Mouse (Mus musculus): ENCODE measurements at regions not wholly inside any gene's neighbourhood (a gene's known extent, or its start where the extent isn't known, plus 50 kb on each side); places are given as distances from the start of the nearest gene placed in this dataset.

- 84% methylated on average over 5 of the region's 5 CpGs for WGBS
- no peak for ATAC-seq (ENCODE audit: insufficient number of reproducible peaks, insufficient read depth, low FRiP score, low TSS enrichment, low read depth)
- Histone ChIP-seq H3K4me3 (replicated peaks) (no peak overlapping the region), H3K9ac (replicated peaks) (no peak overlapping the region), H3K36me3 (no peaks in the 10 kb centered on the region), H3K4me1 (replicated peaks) (no peaks in the 10 kb centered on the region), H3K4me2 (no peak overlapping the region), H3K27ac (no peak overlapping the region), H3K9me3 (no peaks in the 10 kb centered on the region), H3K27me3 (no peaks in the 10 kb centered on the region; the same call in 1 of the 2 replicates)
Observed at GRCm38 (mm10) chr2:159565921-159566320, 768.0 kb downstream of the Gm826 start.

- H3K36me3 ChIP-seq, result no peaks in the 10 kb centered on the region
- H3K4me3 ChIP-seq (replicated peaks), result no peak overlapping the region
- no peaks in the 10 kb centered on the region for H3K4me1 ChIP-seq (replicated peaks)
- H3K9me3 ChIP-seq, result no peaks in the 10 kb centered on the region
- no peak overlapping the region for H3K4me2 ChIP-seq
- WGBS, result 47% methylated on average over 5 of the region's 5 CpGs
- ATAC-seq (ENCODE audit: insufficient number of reproducible peaks, insufficient read depth, low FRiP score, low TSS enrichment, low read depth), result no peak
- no peak overlapping the region for H3K9ac ChIP-seq (replicated peaks)
- H3K27ac ChIP-seq, result no peak overlapping the region
- no peaks in the 10 kb centered on the region; the same call in 1 of the 2 replicates for H3K27me3 ChIP-seq
Observed at GRCm38 (mm10) chr2:159566461-159566860, 767.5 kb downstream of the Gm826 start.

GRCm38 (mm10) chr2:159568391-159568790, 765.6 kb downstream of the Gm826 start:
- Histone ChIP-seq H3K27ac (no peak overlapping the region), H3K4me2 (no peak overlapping the region), H3K9ac (replicated peaks) (no peak overlapping the region), H3K36me3 (no peaks in the 10 kb centered on the region), H3K4me3 (replicated peaks) (no peak overlapping the region), H3K9me3 (no peaks in the 10 kb centered on the region), H3K27me3 (no peaks in the 10 kb centered on the region; the same call in 1 of the 2 replicates), H3K4me1 (replicated peaks) (no peaks in the 10 kb centered on the region)
- 85% methylated on average over 4 of the region's 4 CpGs for WGBS
- ATAC-seq (ENCODE audit: insufficient number of reproducible peaks, insufficient read depth, low FRiP score, low TSS enrichment, low read depth), result no peak

- peaks cover 15% of the 10 kb centered on the region for H3K4me1 ChIP-seq (replicated peaks)
- H3K27ac ChIP-seq, result no peak overlapping the region
- H3K9me3 ChIP-seq, result no peaks in the 10 kb centered on the region
- H3K36me3 ChIP-seq, result no peaks in the 10 kb centered on the region
- no peak overlapping the region for H3K9ac ChIP-seq (replicated peaks)
- WGBS, result 67% methylated on average over 2 of the region's 2 CpGs
- no peak overlapping the region for H3K4me2 ChIP-seq
- no peak overlapping the region for H3K4me3 ChIP-seq (replicated peaks)
- H3K27me3 ChIP-seq, result no peaks in the 10 kb centered on the region
- no peak for ATAC-seq (ENCODE audit: insufficient number of reproducible peaks, insufficient read depth, low FRiP score, low TSS enrichment, low read depth)
Observed at GRCm38 (mm10) chr2:159571862-159572261, 762.1 kb downstream of the Gm826 start.

GRCm38 (mm10) chr2:159575271-159575670, 758.7 kb downstream of the Gm826 start:
- WGBS, result 26% methylated on average over 5 of the region's 5 CpGs
- H3K27ac ChIP-seq, result no peak overlapping the region
- no peak overlapping the region for H3K9ac ChIP-seq (replicated peaks)
- no peak overlapping the region for H3K4me3 ChIP-seq (replicated peaks)
- H3K4me2 ChIP-seq, result no peak overlapping the region
- H3K4me1 ChIP-seq (replicated peaks), result peaks cover 20% of the 10 kb centered on the region
- no peaks in the 10 kb centered on the region for H3K27me3 ChIP-seq
- no peaks in the 10 kb centered on the region for H3K9me3 ChIP-seq
- H3K36me3 ChIP-seq, result no peaks in the 10 kb centered on the region
- no peak for ATAC-seq (ENCODE audit: insufficient number of reproducible peaks, insufficient read depth, low FRiP score, low TSS enrichment, low read depth)

GRCm38 (mm10) chr2:159583103-159583502, 750.9 kb downstream of the Gm826 start:
- Histone ChIP-seq H3K27ac (no peak overlapping the region), H3K9me3 (no peaks in the 10 kb centered on the region), H3K36me3 (no peaks in the 10 kb centered on the region), H3K4me3 (replicated peaks) (no peak overlapping the region), H3K27me3 (peaks cover 60% of the 10 kb centered on the region), H3K4me2 (no peak overlapping the region), H3K4me1 (replicated peaks) (peaks cover 23% of the 10 kb centered on the region), H3K9ac (replicated peaks) (no peak overlapping the region)
- WGBS, result 32% methylated on average over 8 of the region's 8 CpGs
- ATAC-seq (ENCODE audit: insufficient number of reproducible peaks, insufficient read depth, low FRiP score, low TSS enrichment, low read depth), result no peak

GRCm38 (mm10) chr2:159584641-159585040, 749.3 kb downstream of the Gm826 start:
- H3K4me2 ChIP-seq, result no peak overlapping the region
- H3K27me3 ChIP-seq, result peaks cover 66% of the 10 kb centered on the region
- no peak overlapping the region for H3K27ac ChIP-seq

GRCm38 (mm10) chr2:159586697-159587473, 747.1 kb downstream of the Gm826 start:
- ATAC-seq (ENCODE audit: insufficient number of reproducible peaks, insufficient read depth, low FRiP score, low TSS enrichment, low read depth), result no peak
- peaks cover 59% of the 10 kb centered on the region for H3K27me3 ChIP-seq
- no peak overlapping the region for H3K27ac ChIP-seq
- no peak overlapping the region for H3K4me2 ChIP-seq
- H3K9me3 ChIP-seq, result no peaks in the 10 kb centered on the region
- H3K4me1 ChIP-seq (replicated peaks), result peaks cover 21% of the 10 kb centered on the region
- no peak overlapping the region for H3K4me3 ChIP-seq (replicated peaks)
- WGBS, result 6% methylated on average over 6 of the region's 6 CpGs
- H3K9ac ChIP-seq (replicated peaks), result no peak overlapping the region
- H3K36me3 ChIP-seq, result no peaks in the 10 kb centered on the region

More at GRCm38 (mm10) chr2:159584641-159585040, 749.3 kb downstream of the Gm826 start:
- H3K9me3 ChIP-seq, result no peaks in the 10 kb centered on the region
- H3K4me1 ChIP-seq (replicated peaks), result peaks cover 21% of the 10 kb centered on the region
- no peak overlapping the region for H3K4me3 ChIP-seq (replicated peaks)
- ATAC-seq (ENCODE audit: insufficient number of reproducible peaks, insufficient read depth, low FRiP score, low TSS enrichment, low read depth), result no peak
- H3K9ac ChIP-seq (replicated peaks), result no peak overlapping the region
- H3K36me3 ChIP-seq, result no peaks in the 10 kb centered on the region

- H3K27me3 ChIP-seq, result peaks cover 21% of the 10 kb centered on the region; the same call in 1 of the 2 replicates
- H3K4me2 ChIP-seq, result no peak overlapping the region
- no peaks in the 10 kb centered on the region for H3K36me3 ChIP-seq
- no peak overlapping the region for H3K4me3 ChIP-seq (replicated peaks)
- ATAC-seq (ENCODE audit: insufficient number of reproducible peaks, insufficient read depth, low FRiP score, low TSS enrichment, low read depth), result no peak
- 87% methylated on average over 2 of the region's 2 CpGs for WGBS
- H3K9ac ChIP-seq (replicated peaks), result no peak overlapping the region
- no peak overlapping the region for H3K27ac ChIP-seq
- no peaks in the 10 kb centered on the region for H3K9me3 ChIP-seq
- peaks cover 16% of the 10 kb centered on the region for H3K4me1 ChIP-seq (replicated peaks)
Observed at GRCm38 (mm10) chr2:159591396-159592124, 742.4 kb downstream of the Gm826 start.

- no peaks in the 10 kb centered on the region for H3K9me3 ChIP-seq
- no peak overlapping the region for H3K9ac ChIP-seq (replicated peaks)
- 79% methylated on average over 5 of the region's 5 CpGs for WGBS
- no peak for ATAC-seq (ENCODE audit: insufficient number of reproducible peaks, insufficient read depth, low FRiP score, low TSS enrichment, low read depth)
- no peaks in the 10 kb centered on the region for H3K36me3 ChIP-seq
- H3K27ac ChIP-seq, result no peak overlapping the region
- H3K4me3 ChIP-seq (replicated peaks), result no peak overlapping the region
- H3K4me2 ChIP-seq, result no peak overlapping the region
- H3K4me1 ChIP-seq (replicated peaks), result peaks cover 5% of the 10 kb centered on the region; the same call in 1 of the 2 replicates
- H3K27me3 ChIP-seq, result peaks cover 14% of the 10 kb centered on the region; the same call in 1 of the 2 replicates
Observed at GRCm38 (mm10) chr2:159592841-159593240, 741.1 kb downstream of the Gm826 start.

GRCm38 (mm10) chr2:159596285-159596684, 737.7 kb downstream of the Gm826 start:
- Histone ChIP-seq H3K4me1 (replicated peaks) (peaks cover 11% of the 10 kb centered on the region), H3K4me3 (replicated peaks) (no peak overlapping the region), H3K9ac (replicated peaks) (no peak overlapping the region), H3K27me3 (no peaks in the 10 kb centered on the region; the same call in 1 of the 2 replicates), H3K9me3 (no peaks in the 10 kb centered on the region), H3K4me2 (no peak overlapping the region), H3K36me3 (no peaks in the 10 kb centered on the region), H3K27ac (no peak overlapping the region)
- 53% methylated on average over 6 of the region's 6 CpGs for WGBS
- no peak for ATAC-seq (ENCODE audit: insufficient number of reproducible peaks, insufficient read depth, low FRiP score, low TSS enrichment, low read depth)

All from limb, embryonic 12.5 days (tissue).